Mouse (Mus musculus) heart, embryonic 16.5 days (tissue): Measurements from ENCODE around the gene Ppm1l. TPM values are rescaled to one million over a fixed set of nuclear protein-coding genes. Genes with fewer than 3 reads are reported as not detected.
A peak's percentile ranks its signal among the peaks of the same experiment; 100 is the strongest.

ENCODE experiments used
- ATAC-seq: fragments of 200-750 bp; cut with Nextera tagmentation; replicated peaks from 2 replicates; pipeline ENCODE4 v1.8.0; 2017; ENCODE audit warnings: moderate number of reproducible peaks; ENCODE audit not compliant: insufficient read depth, low FRiP score; ENCODE audit errors: extremely low read depth
- H3K27ac ChIP-seq: fragments of 300-500 bp; sonication (generic); 2 replicates; pipeline ENCODE4 v1.5.1; 2014; ENCODE audit warnings: mild to moderate bottlenecking, low read length, control low read depth, moderate library complexity
- H3K27me3 ChIP-seq: fragments of 300-500 bp; sonication (generic); 2 replicates; pipeline ENCODE4 v1.6.1; 2014; ENCODE audit warnings: low read length, mixed read lengths; ENCODE audit not compliant: control insufficient read depth, insufficient read depth
- H3K36me3 ChIP-seq: fragments of 300-500 bp; sonication (generic); 2 replicates; pipeline ENCODE4 v1.6.1; 2014; ENCODE audit not compliant: control insufficient read depth, insufficient read depth
- H3K4me1 ChIP-seq: fragments of 300-500 bp; sonication (generic); 2 replicates; pipeline ENCODE4 v1.6.1; 2014; ENCODE audit warnings: low read length, mixed read lengths; ENCODE audit not compliant: control insufficient read depth, insufficient read depth
- H3K4me2 ChIP-seq: fragments of 300-500 bp; sonication (generic); 2 replicates; pipeline ENCODE4 v1.6.1; 2014; ENCODE audit warnings: low read depth, mild to moderate bottlenecking, control low read depth, low read length
- H3K4me3 ChIP-seq: fragments of 300-500 bp; sonication (generic); 2 replicates; pipeline ENCODE4 v1.5.1; 2014; ENCODE audit warnings: mild to moderate bottlenecking, control low read depth, low read length
- H3K9ac ChIP-seq: fragments of 300-500 bp; sonication (generic); 2 replicates; pipeline ENCODE4 v1.6.1; 2014; ENCODE audit warnings: low read length, control low read depth
- H3K9me3 ChIP-seq: fragments of 300-500 bp; sonication (generic); replicated peaks from 2 replicates; pipeline ENCODE4 v1.6.1; 2016; ENCODE audit warnings: low read length; ENCODE audit not compliant: control insufficient read depth
- WGBS: fragments of 180-500 bp; shearing (Covaris S2); extraction: QIAGEN DNeasy Blood & Tissue Kit; methylation state at CpG from one replicate; pipeline ENCODE4 v1.1.7; 2014; 5-methylcytosine and 5-hydroxymethylcytosine counted together
- polyA plus RNA-seq: library from polyadenylated mRNA; unstranded; fragments of >200 nt; fragmentation: Nextera tagmentation; extraction: Ambion mirVana; gene quantifications from 2 replicates; pipeline ENCODE4 v1.2.1, GENCODE M21; 2015

Ppm1l gene
- polyA plus RNA-seq, 1 experiment from 2014 or later: 8.4 TPM

DNA sequence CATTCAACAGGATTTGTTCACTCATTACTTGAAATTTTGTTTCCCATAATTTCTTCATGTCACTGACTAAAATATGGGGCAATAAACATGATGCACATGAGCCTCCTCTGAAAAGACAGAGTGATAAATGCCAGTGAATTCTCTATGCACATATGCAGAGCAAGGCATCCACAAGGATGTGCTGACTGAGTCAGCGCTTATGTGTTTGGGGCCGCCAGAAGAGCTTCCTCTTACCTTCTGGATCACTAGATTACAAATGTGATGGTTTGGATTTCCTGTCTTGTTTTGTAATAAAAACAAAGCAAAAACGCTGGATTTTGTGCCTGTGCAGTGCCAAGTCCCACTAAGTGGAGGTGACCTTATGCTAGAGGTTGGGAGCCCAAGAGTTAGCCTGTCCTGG is 260.1 kb downstream of the Ppm1l start:
- ATAC-seq: no peak
- H3K9me3 ChIP-seq: no peaks in the 10 kb centered on the region
- no peaks in the 10 kb centered on the region for H3K27me3 ChIP-seq
- H3K4me3 ChIP-seq: no peak overlapping the region
- H3K4me2 ChIP-seq: no peak overlapping the region
- peaks cover 12% of the 10 kb centered on the region for H3K36me3 ChIP-seq
- WGBS: 70% methylated on average over 3 of the region's 3 CpGs
- no peaks in the 10 kb centered on the region for H3K4me1 ChIP-seq
- no peak overlapping the region for H3K27ac ChIP-seq
- no peak overlapping the region for H3K9ac ChIP-seq

DNA sequence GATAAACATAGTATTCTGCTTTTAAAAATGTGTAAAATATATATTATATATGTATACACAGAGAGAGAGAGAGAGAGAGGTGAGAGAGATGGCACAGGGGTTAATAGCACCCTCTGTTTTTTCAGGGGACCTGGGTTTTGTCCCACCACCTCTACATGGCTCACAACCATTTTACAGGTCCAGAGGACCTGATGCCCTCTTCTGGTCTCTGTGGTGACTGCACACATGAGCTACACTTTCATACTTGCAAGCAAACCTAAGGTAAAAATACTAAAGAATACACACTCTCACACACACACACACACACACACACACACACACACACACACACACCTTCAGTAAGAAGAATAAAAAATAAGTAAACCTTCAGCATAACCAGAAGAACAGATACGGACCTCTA is 262.1 kb downstream of the Ppm1l start:
- H3K4me2 ChIP-seq: no peak overlapping the region
- no peaks in the 10 kb centered on the region for H3K9me3 ChIP-seq
- no peaks in the 10 kb centered on the region for H3K4me1 ChIP-seq
- ATAC-seq: no peak
- no peak overlapping the region for H3K4me3 ChIP-seq
- no peak overlapping the region for H3K9ac ChIP-seq
- no peaks in the 10 kb centered on the region for H3K27me3 ChIP-seq
- peaks cover 12% of the 10 kb centered on the region for H3K36me3 ChIP-seq
- 88% methylated on average over 1 of the region's 1 CpGs for WGBS
- no peak overlapping the region for H3K27ac ChIP-seq

DNA sequence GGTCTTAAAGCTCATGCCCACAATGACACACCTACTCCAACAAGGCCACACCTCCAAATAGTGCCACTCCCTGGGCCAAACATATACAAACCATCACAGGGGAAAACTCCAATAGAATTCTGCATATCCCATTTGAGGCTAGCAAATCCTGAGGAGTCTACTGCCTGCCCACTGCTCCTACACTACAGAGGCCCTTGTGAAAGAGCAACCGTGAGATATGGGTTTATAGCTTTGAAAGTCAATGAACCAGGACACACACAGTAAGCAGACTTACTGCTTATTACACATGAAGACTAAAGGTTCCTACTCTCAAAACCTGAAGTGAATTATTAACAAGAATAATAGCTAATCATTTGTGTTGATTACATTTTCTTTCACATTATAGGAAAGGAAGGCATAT is 267.1 kb downstream of the Ppm1l start:
- 85% methylated on average over 1 of the region's 1 CpGs for WGBS
- no peak overlapping the region for H3K4me3 ChIP-seq
- H3K9ac ChIP-seq: no peak overlapping the region
- no peak overlapping the region for H3K27ac ChIP-seq
- H3K27me3 ChIP-seq: no peaks in the 10 kb centered on the region
- H3K4me1 ChIP-seq: peaks cover 10% of the 10 kb centered on the region
- no peak overlapping the region for H3K4me2 ChIP-seq
- 0 out of 2 replicates have a peak, but pooled peaks cover under 1% of the 10 kb centered on the region for H3K36me3 ChIP-seq
- H3K9me3 ChIP-seq: no peaks in the 10 kb centered on the region
- no peak for ATAC-seq

DNA sequence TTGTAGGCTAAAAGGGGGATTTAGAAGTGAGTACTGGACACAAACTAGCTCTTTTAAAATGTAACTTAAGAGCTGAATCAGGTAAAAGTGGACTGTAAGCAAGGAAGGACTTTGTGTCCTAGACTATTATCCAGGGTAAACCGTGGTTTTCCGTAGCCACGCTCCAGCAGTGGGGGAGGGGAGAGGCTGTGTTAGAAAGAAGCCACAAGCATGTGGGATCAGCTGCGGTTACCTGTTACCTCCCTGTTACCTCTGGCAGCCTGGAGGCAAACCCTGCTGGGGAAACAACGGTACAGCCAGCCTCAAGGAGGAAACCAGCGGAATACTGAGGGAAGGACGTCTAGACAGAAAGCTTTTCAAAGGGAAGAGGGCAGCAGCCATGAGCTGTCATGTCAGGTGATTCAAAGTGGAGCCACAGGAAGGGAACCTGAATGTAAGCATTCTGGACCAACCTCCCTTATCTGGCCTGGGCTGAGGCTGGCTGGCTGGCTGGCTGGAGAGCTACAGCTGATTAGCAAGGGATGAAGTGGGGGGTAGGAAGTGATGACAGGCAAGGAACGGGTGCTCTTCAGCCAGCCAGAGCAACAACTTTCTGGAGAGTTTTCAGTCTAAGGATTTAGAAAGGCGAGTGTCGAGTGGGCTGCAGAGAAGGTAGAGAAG is 271.6 kb downstream of the Ppm1l start:
- peak; percentile 86 for ATAC-seq
- Histone ChIP-seq H3K27ac (peak overlapping the region; percentile 20; the same call in 1 of the 2 replicates), H3K4me2 (peak overlapping the region; percentile 44), H3K9me3 (0 out of 2 replicates have a peak, but pooled peaks cover 5% of the 10 kb centered on the region), H3K4me1 (peaks cover 10% of the 10 kb centered on the region), H3K9ac (no peak overlapping the region), H3K36me3 (no peaks in the 10 kb centered on the region), H3K27me3 (no peaks in the 10 kb centered on the region), H3K4me3 (no peak overlapping the region)
- WGBS: 14% methylated on average over 10 of the region's 10 CpGs

DNA sequence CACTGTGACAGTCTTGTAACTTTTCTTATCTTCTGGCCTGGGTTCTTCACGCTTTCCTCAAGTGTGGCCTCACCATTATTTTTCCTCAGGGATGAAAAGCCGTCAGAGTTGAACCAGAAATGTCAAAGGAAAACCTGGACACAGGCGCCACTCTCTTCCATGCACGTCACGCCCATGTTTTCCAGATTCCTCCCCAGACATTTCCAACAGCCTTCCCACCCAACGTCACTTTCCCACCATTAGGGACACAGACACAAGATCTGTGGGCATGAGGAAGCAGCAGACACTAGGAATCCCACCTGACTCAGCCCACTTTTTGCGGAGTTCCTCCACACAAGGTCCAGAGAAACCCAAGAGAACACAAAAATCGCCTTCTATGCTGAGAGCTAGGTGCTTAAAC is 276.8 kb downstream of the Ppm1l start:
- Histone ChIP-seq H3K36me3 (no peaks in the 10 kb centered on the region), H3K27me3 (no peaks in the 10 kb centered on the region), H3K4me1 (peaks cover 4% of the 10 kb centered on the region), H3K4me2 (no peak overlapping the region), H3K9ac (no peak overlapping the region), H3K9me3 (0 out of 2 replicates have a peak, but pooled peaks cover 5% of the 10 kb centered on the region), H3K27ac (no peak overlapping the region), H3K4me3 (no peak overlapping the region)
- ATAC-seq: no peak
- 86% methylated on average over 8 of the region's 8 CpGs for WGBS

DNA sequence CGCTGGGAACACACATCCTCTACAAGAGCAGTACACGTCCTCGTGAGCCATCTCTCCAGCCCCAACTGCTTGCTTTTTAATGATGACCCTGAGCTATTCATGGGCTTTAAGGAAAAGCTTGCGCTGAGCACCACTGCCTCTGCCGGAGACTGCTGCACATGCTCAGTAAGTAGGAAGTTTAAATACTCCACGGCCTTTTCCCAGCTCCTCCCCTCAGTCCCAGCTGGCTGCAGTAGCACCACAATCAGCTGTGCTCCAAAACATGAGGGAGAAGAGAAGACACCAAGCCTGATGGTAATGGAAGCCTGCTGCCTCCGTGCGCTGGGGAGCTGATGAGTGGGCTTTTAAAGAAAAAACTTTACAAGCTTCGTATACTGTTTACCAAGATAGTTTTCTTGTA is 277.4 kb downstream of the Ppm1l start:
- H3K27me3 ChIP-seq: 0 out of 2 replicates have a peak, but pooled peaks cover under 1% of the 10 kb centered on the region
- no peak for ATAC-seq
- H3K4me3 ChIP-seq: no peak overlapping the region
- no peak overlapping the region for H3K4me2 ChIP-seq
- 61% methylated on average over 9 of the region's 9 CpGs for WGBS
- H3K9ac ChIP-seq: no peak overlapping the region
- H3K9me3 ChIP-seq: 0 out of 2 replicates have a peak, but pooled peaks cover 5% of the 10 kb centered on the region
- no peaks in the 10 kb centered on the region; the same call in 1 of the 2 replicates for H3K4me1 ChIP-seq
- no peak overlapping the region for H3K27ac ChIP-seq
- H3K36me3 ChIP-seq: no peaks in the 10 kb centered on the region

DNA sequence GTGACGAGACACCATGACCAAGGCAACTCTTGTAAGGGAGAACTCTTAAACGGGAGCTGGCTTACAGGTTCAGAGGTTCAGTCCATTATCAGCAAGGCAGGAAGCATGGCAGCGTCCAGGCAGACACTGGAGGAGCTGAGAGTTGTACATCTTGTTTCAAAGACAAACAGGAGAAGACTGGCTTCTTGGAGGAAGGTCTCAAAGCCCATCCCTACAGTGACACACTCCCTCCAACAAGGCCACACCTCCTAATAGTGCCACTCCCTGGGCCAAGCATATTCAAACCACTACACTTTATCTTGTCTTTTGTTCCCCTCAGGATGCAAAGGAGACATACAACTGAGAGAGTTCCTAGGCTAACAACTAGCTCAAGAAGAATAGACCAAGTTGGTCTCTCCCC is 279.5 kb downstream of the Ppm1l start:
- WGBS: 67% methylated on average over 3 of the region's 3 CpGs
- Histone ChIP-seq H3K27me3 (0 out of 2 replicates have a peak, but pooled peaks cover 5% of the 10 kb centered on the region), H3K4me2 (no peak overlapping the region), H3K36me3 (no peaks in the 10 kb centered on the region), H3K4me3 (no peak overlapping the region), H3K4me1 (no peaks in the 10 kb centered on the region; the same call in 1 of the 2 replicates), H3K9me3 (no peaks in the 10 kb centered on the region), H3K9ac (no peak overlapping the region), H3K27ac (no peak overlapping the region)
- no peak for ATAC-seq

DNA sequence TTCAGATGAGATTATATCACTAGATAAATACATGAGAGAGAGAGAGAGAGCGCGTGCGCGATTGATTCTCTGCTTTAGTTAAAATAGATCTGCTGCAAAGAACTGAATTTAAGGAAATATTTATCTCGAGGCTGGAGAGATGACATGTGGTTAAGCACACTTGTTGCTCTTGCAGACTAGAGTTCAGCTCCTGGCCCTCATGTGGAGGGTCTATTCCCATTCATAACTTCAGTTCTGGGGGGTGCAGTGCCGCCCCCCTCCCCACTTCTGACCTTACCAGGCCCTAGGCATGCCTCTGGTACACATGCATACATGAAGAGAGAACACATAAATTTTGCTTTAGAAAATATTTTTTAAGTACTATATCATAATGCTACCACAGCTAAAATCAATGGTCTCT is 280.6 kb downstream of the Ppm1l start:
- no peak overlapping the region for H3K4me3 ChIP-seq
- H3K27ac ChIP-seq: no peak overlapping the region
- ATAC-seq: no peak
- 92% methylated on average over 6 of the region's 6 CpGs for WGBS
- no peak overlapping the region for H3K9ac ChIP-seq
- no peaks in the 10 kb centered on the region for H3K36me3 ChIP-seq
- H3K4me1 ChIP-seq: no peaks in the 10 kb centered on the region; the same call in 1 of the 2 replicates
- 0 out of 2 replicates have a peak, but pooled peaks cover 5% of the 10 kb centered on the region for H3K27me3 ChIP-seq
- H3K9me3 ChIP-seq: no peaks in the 10 kb centered on the region
- H3K4me2 ChIP-seq: no peak overlapping the region

DNA sequence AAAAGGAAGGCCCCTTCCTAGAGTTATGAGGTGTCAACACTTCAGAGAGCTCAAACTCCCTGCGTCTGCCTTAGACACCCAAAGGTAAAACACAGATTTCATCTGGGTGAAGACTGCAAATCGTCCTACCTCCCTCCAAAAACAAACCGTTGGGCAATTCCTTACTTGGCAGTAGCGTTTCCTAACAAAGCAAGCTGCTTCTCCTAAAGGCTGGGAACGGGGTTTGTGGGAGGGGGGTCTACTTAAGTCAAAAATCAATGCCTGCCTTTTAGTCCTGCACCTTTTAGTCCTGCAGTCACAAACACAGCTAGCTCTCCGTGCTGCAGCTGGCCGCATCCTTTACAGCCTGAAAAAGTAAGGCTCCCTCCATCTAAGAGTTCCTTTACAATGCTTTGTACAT is 281.2 kb downstream of the Ppm1l start:
- ATAC-seq: no peak
- H3K4me3 ChIP-seq: peak overlapping the region; percentile 76
- no peaks in the 10 kb centered on the region for H3K9me3 ChIP-seq
- H3K9ac ChIP-seq: peak overlapping the region; percentile 83
- no peaks in the 10 kb centered on the region for H3K36me3 ChIP-seq
- no peak overlapping the region for H3K27ac ChIP-seq
- 26% methylated on average over 7 of the region's 7 CpGs for WGBS
- H3K4me2 ChIP-seq: peak overlapping the region; percentile 91
- H3K27me3 ChIP-seq: 0 out of 2 replicates have a peak, but pooled peaks cover 5% of the 10 kb centered on the region
- H3K4me1 ChIP-seq: no peaks in the 10 kb centered on the region; the same call in 1 of the 2 replicates
